Mouse (Mus musculus) left cerebral cortex, postnatal 4 days (tissue): ENCODE data around the gene a. TPM values are rescaled to one million over a fixed set of nuclear protein-coding genes. Genes with fewer than 3 reads are reported as not detected.
A peak's percentile ranks its signal among the peaks of the same experiment; 100 is the strongest.
"Not testable (repeated sequence)": the region's sequence is repeated elsewhere in the genome, so short reads cannot be mapped to it uniquely, and the experiment has no call there.

Source experiments
- DNase-seq: peaks from one replicate; pipeline ENCODE4 v3.0.0-alpha.2; 2022
- intact Hi-C: fragments of 180-260 bp; cut with DNase I; formaldehyde crosslinking; loops from one replicate; pipeline ENCODE4 v1.15.1; 2025
- total RNA-seq, 2 experiments: library from RNA; stranded (reverse); gene quantifications; 2 replicates each; pipeline ENCODE4 v1.2.3; 2021

The a gene
- total RNA-seq, 2 experiments from 2014 or later = 1.1 TPM; not detected in 1

DNA sequence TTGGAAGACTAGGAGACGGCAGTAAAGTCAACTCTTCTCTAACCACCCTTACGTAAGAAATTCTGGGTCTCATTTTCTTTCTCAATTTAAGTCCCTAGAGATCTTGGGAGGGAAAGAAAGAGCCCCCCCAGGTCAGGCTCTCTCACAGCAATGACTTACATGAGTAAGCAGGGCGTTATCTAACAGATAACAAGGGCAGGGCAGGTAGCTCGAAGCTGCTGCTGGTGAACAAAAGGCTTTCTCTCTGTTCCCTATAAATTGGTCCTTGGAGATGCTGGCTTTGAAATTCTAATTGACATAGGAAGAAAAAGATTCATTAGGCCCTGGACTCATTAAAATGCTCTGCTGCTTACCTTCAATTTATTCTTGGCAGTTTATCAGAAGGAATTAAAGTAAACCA is 41.3 kb downstream of the a start:
- intact Hi-C loops = no loop called here
- no peak for DNase-seq

DNA sequence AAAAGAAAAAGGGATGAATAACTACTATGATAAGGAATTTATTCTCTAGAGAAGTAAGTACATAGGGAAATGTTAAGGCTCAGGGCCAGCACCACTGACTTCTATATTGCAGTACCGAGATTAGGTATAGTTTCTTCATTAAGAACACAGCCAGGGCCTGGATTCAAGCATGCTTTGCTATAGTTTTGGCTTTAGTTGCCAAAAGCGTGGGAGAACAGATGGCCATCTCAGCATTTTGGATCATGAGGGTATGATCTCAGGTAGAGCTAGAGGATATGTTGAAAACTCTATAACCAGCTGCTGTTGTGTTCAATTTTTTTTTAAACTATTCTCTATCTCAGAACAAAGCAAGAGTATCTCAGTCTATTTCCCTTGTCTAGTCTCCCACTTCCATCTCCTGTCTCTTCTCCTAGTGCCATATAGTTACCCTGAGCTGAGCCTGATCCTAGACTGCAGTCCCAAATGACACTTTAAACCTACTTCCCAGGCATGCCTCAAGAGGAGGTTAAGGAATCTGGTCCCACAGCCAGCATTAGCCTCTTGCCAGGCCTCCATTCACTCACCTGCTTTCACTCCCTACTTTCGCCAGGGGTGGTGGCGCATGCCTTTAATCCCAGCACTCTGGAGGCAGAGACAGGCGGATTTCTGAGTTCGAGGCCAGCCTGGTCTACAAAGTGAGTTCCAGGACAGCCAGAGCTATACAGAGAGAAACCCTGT is 43.1 kb downstream of the a start:
- intact Hi-C loops = no loop called here
- no peak for DNase-seq

- no peak for DNase-seq
- intact Hi-C loops = no loop called here
Observed at GRCm38 (mm10) chr2:154836537-154836936, 45.3 kb downstream of the a start.

GRCm38 (mm10) chr2:154848086-154848485 is 56.9 kb downstream of the a start:
- intact Hi-C loops = no loop called here
- no peak for DNase-seq

- intact Hi-C loops = loop anchor here (2.0 to 10.0 kb wide), 3 partner anchors 61 to 208 kb away; partner anchors contain the start of genes Raly and a
- DNase-seq = peak; percentile 58
Observed at GRCm38 (mm10) chr2:154855383-154855782, 64.2 kb downstream of the a start.

DNA sequence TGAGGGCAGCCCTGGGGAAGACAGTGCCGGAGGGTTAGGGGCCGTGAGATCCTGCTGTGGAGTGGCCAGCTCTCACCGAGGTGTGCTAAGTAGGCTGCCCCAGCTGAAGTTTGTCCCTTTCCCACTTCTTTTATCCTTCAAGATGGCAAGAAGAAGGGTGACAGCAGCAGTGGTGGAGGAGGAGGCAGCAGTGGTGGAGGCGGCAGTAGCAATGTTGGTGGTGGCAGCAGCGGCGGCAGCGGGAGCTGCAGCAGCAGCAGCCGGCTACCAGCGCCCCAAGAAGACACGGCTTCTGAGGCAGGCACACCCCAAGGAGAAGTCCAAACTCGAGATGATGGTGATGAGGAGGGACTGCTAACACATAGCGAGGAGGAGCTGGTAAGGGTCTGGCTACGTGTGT is 72.5 kb downstream of the a start:
- DNase-seq = no peak
- intact Hi-C loops = no loop called here

- intact Hi-C loops = no loop called here
- no peak for DNase-seq
Observed at GRCm38 (mm10) chr2:154865696-154866095, 74.5 kb downstream of the a start.

GRCm38 (mm10) chr2:154868106-154868505 is 76.9 kb downstream of the a start:
- intact Hi-C loops = no loop called here
- DNase-seq = no peak

GRCm38 (mm10) chr2:154869954-154870641 is 78.9 kb downstream of the a start:
- DNase-seq = no peak
- intact Hi-C loops = no loop called here

GRCm38 (mm10) chr2:154876621-154877020 is 85.4 kb downstream of the a start:
- intact Hi-C loops = no loop called here
- no peak for DNase-seq

GRCm38 (mm10) chr2:154891585-154891984 is 100.4 kb downstream of the a start:
- intact Hi-C loops = no loop called here

GRCm38 (mm10) chr2:154892201-154893044 is 101.2 kb downstream of the a start, which contains the start of gene Eif2s2:
Gene Eif2s2 (minus strand): TSS chr2:154892935.
- intact Hi-C loops = no loop called here
- peak; percentile 97 for DNase-seq

More at GRCm38 (mm10) chr2:154891585-154891984, 100.4 kb downstream of the a start:
- DNase-seq = no peak

GRCm38 (mm10) chr2:154893045-154893385 is 101.8 kb downstream of the a start:
- DNase-seq = no peak
- intact Hi-C loops = no loop called here

DNA sequence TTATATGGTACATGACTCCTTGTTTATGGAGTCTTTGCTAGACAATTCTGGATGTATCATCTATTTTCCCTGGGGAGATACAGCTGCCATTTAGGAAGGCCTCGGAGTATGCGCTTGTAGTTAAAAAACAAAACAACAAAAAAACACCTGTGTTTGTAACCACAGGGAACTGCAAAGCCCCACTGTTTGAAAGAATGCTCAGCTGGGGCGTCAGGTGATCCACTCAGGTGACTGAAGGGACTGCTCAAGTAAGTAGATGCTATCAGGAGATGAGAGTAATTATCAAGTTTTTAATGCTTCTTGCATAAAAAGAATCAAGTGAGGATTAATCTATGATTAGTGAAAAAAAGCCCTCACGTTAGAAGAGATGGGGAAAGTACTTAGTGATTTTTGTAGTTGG is 102.3 kb downstream of the a start:
- DNase-seq = no peak
- intact Hi-C loops = no loop called here

DNA sequence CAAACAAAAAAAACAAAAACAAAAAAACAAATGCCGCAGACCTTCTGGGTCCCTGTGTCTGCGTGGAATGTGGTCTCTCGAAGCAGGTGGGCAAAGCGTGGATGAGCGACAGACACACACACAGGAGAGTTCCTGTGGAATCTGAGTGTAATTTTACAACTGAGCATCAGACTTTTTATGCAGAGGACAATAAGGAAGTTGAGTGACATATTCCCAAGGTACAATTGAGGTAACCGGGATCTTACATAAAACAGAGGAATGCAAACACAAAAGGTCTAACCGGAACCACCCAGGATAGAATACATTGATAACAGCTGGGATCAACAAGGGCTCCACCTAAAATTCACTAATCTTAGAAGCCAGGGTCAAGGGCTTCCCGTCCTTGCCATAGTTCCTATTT is 107.8 kb downstream of the a start:
- DNase-seq, intact Hi-C loops: not testable (repeated sequence)

DNA sequence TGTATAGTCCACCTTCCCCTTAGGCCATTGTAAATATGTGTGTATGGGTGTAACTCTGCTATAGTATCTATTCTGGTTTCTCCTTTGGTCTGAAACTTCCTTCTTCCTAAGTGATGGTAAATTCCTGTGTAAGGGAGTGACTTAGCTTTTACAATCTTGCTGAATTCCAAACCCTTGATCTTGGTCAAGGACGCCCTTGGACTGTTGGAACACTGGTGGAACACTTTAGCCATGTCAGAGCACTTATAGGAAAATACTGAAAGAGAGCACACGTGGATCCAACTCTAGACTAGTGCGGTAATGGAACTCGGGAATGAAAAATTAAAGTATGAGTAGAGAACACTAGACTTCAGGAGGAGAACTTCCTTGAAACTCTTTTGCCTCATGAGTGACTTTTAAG is 108.2 kb downstream of the a start:
- DNase-seq, intact Hi-C loops: not testable (repeated sequence)

DNA sequence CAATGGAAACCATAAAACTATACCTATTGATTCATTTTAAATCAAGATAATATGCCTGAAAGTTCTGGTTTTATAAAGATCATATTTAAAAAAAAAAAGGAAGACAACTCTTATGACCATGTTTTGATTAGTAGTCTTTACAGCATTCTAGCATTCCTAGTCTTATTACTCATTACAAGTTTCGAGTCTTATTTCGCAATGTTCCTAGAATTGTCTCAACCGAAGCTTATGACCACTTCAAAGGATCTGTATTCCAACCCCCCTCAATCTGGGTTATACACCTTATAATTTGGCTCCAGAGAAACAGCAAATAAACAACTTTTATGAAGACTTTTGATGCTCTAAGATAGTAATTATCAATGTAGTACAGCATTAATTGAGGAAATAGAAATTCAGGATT is 110.9 kb downstream of the a start:
- intact Hi-C loops = no loop called here
- DNase-seq = no peak

- no peak for DNase-seq
- intact Hi-C loops = no loop called here
Observed at GRCm38 (mm10) chr2:154905796-154906195, 114.6 kb downstream of the a start.

DNA sequence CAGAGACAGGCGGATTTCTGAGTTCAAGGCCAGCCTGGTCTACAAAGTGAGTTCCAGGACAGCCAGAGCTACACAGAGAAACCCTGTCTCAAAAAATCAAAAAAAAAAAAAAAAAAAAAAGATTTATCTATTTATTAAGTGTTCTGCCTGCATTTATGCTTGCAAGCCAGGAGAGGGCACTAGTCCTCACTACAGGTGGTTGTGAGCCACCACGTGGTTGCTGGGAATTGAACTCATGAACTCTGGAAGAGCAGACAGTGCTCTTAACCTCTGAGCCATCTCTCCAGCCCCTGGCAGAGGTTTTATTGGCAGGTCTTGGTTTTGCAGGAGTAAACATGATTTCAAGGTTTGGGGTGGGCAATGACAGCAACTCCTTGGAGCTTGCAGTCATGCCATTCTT is 117.0 kb downstream of the a start:
- DNase-seq, intact Hi-C loops: not testable (repeated sequence)

- DNase-seq = peak; percentile 10
- intact Hi-C loops = no loop called here
Observed at GRCm38 (mm10) chr2:154909789-154910188, 118.6 kb downstream of the a start.

DNA sequence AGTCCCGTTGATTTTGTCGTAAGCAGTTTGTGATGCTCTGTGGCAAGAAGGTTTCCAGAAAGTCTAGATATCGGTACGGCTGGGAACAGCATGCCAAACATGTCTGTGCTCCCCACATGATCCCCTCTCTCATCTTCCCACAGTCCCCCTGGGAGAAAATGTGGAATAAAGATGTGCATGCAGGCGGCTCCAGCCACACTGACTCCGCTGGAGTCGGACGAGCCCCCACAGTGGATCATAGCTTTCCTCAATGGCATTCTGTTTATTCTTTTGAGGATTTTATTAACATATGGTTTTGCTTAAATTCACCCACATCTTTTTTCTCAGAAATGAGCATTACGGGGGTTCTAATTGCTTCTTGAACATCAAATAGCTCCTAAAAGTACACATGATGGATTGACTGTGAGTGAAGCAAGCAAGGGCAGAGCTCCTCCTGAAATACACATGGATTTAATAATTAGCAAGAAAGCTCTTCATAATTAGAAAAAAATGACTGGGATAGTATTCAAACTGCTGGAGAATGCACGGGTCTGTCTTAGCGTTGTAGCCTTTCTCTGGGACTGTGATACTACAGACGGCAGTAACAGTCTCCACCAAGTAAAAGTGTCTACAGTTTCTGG is 124.8 kb downstream of the a start:
- intact Hi-C loops = no loop called here
- DNase-seq = no peak
